Mouse (Mus musculus) 416B (cell line): ENCODE data around the gene Olfr5.
"Not testable (repeated sequence)": the region's sequence is repeated elsewhere in the genome, so short reads cannot be mapped to it uniquely, and the experiment has no call there.

Experiments used
- DNase-seq: peaks from one replicate; pipeline ENCODE4 v3.0.0; 2011; ENCODE audit warnings: low read depth

The Olfr5 gene

DNA sequence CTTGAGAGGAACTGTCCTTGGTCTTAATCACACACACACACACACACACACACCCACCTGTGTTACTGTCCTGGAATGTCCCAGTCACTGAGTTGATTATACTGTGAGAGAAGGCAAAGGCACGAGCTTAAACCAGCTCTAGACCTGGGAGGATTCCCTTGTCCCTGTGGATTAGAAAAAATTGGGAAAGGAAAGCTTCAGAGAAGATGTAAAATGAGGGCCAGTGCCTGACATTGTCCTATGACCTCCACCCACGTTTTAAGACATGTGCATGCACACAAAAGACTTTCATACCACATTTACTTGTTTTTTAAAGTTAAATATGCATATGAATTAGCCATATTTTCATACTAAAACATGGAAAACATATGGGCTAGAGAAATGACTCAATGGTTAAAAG, at the start of gene Olfr5:
Olfr5 (minus strand) TSS at position 101 of the 400 bp plus-strand sequence.
- no peak for DNase-seq

DNA sequence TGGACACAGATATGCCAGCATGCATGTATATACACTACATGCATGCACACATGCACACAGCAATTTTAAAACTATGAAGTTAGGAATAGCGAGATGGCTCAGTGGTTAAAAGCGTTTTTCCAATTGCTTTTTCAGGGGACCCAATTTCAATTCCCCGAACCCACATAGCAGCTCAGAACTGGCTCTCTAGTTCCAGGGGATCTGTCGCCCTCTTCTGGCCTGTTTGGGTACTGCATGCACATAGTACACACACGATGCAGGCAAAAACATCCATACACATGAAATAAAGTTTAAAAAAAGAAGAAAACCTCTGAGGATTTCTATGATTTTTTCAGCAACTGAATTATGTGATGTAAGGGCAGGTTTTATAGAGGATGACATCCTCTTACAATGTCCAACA, 39.4 kb upstream of the Olfr5 start:
- DNase-seq, result peak; percentile 11

DNA sequence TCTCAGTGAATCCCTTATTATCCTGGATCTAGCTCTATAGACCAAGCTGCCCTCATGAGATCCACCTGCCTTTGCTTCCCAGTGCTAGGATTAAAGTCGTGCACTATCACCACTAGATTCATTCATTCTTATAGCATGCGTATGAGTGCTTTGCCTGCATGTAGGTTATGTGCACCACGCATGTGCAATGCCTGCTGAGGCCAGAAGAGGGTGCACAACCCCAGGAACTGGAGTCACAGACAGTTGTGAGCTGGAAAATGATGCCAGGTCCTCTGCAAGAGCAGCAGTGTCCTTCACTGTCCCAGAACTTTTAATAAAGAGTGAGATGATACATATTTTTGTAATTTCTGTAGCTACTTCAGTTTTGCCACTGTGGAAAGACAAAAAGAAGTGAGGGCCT, 38.3 kb upstream of the Olfr5 start:
- peak; percentile 4 for DNase-seq

DNA sequence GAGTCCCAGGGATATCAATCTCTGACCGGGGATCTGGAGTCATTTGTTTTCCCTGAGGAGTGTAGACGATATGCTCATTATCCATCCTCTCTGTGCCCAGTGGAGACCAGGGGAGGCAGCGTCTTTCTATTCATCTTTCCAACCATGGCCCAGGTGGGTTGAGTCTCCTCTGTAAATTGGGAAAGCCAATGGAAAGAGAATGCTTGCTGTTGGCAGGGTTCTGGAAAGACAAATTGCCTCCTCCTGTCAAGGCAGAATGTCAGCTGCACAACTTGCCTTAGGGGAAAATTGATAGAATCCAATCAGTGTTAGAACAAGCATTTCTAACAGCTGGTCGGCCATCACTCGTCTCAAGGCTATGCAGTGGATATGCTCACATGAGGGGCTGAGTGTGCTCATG, 36.1 kb upstream of the Olfr5 start, which contains the start of gene Olfr1349:
Olfr1349 (minus strand) TSS at position 101 of the 400 bp plus-strand sequence.
- no peak for DNase-seq

DNA sequence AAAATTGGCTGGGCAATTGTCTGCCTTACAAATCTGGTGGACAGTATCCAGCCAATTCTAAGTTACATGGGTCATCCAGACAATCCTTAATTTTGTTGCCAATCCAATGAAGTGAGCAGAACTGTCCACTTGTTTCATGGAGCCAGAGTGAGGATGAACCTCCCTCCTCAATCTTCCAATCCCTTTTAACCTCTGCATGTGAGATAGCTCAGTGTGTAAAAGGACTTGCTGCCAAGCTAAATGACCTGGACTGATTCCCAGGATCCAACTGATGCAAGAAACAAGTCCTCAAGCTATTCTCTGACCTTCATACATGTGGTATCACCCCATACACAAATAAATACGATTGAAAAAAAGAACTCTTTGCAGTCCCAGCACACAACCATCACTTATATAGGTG, 34.9 kb upstream of the Olfr5 start:
- no peak for DNase-seq

DNA sequence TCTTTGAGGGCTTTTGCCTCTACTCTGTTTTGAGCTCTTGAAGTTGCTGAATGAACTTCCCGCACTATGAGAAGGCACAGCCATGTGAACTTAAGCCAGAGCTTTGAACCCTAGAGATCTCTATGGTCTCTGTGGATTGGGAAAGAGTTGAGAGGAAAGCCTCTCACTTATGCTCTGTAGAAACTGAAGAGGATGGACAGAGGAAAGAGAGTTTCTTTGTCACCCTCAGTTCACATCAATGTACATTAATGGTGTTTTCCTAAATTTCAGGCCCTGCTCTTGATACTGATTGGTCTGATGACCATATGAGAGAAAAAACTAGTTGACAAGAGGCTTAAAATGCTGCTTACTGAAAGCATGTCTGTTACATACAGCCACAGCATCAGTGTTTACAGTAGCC, 21.9 kb upstream of the Olfr5 start, which contains the start of gene Olfr1348:
Olfr1348 (minus strand) TSS at position 101 of the 400 bp plus-strand sequence.
- DNase-seq, result no peak

DNA sequence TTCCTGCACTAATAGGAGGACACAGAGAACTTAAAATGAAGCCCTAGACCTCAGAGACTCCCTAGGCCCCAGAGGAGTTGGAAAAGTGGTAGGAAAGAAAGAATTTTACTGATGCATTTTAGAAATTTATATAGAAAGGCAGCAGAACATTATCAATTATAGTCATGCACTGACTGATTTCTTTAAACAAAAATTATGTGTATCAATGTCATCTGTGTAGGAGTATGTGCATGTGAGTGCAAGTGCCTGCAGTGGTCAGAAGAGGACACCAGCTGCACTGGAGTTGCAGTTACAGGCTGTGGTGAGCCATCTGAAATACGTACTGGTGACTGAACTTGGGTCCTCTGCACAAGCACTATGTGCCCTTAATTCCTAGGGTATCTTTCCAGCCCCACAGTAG, 12.9 kb upstream of the Olfr5 start, which contains the start of gene Olfr1347:
Olfr1347 (minus strand) TSS at position 101 of the 400 bp plus-strand sequence.
- no peak for DNase-seq

DNA sequence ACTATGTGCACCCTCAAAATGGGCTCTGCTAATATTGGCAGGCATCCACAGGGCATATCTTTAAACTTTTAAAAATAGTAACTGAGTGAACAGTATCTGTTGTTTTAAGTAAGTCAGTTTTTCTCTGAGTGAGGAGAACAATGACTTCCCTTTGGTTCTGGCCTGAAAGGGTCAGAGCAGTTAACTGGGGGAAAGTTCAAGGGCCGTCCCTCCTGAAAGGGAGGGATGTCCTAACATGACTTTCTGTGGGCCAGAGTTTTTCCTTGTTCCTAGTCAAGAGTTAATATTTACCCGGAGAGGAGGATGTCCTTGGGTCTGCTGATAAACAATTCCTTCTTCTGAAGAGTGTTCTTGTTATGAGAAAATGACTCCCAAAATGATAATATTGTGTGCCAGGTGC, 9.1 kb downstream of the Olfr5 start:
- not testable (repeated sequence) for DNase-seq

DNA sequence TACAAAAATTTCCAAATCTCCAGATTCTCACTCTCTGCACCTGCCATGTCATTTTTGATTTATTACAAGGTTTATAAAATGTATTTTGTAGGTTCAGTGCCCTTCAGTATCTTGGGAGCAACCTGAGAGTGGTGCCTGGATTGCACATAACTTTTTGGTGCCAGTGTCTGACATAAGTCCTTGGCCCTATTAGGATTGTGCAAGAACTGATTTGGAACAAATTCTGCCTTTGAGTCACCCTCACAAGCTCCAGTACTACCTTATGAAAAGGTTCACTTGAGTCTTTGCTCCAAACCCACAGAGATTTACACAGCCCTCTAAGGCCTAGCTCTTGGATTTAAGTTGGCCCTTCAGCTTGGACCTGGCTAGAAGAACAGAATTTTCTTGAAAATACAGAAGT, 19.8 kb downstream of the Olfr5 start, which contains the start of gene Olfr1346:
Olfr1346 (plus strand) TSS at position 151 of the 400 bp plus-strand sequence.
- no peak for DNase-seq

DNA sequence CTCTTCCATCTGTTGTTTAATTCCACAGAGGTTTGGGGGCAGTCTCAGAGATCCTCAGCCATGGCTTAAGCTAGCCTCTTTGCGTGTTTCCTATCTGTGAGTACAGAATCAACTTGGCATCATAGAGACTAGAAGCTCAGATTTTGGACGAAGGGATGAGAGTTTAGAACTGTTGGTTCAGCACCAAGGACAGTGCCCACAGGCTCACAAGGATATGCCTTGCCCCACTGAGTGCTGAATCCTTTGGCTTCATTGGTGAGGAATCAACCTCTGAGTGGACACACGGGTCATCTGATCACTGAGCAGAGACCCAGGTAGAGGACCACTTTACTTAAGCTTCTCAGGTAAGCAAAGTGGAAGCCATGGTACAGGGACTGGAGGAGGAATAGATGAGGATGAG, 30.3 kb downstream of the Olfr5 start:
- peak; percentile 19 for DNase-seq

DNA sequence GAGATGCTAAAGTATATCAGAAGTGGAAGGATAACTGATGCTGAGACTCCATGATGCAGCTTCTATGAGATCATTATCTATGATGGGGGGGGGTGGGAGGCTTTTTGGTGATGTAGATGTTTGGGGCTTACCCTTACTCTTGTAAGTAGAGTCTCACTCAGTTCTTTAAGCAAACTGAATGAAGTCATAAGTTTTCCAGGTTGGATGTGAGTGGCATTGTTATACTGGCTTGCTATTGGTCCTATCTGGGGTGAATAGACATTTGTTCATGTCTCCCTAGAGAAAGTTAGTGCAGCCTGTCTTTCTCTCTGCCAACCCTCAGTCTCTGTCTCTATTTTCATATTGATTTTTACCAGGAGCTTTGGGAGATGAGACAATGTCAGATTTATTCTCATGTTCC, 30.9 kb downstream of the Olfr5 start, which contains the start of gene Olfr1336:
Olfr1336 (plus strand) TSS at position 301 of the 400 bp plus-strand sequence.
- DNase-seq, result no peak

DNA sequence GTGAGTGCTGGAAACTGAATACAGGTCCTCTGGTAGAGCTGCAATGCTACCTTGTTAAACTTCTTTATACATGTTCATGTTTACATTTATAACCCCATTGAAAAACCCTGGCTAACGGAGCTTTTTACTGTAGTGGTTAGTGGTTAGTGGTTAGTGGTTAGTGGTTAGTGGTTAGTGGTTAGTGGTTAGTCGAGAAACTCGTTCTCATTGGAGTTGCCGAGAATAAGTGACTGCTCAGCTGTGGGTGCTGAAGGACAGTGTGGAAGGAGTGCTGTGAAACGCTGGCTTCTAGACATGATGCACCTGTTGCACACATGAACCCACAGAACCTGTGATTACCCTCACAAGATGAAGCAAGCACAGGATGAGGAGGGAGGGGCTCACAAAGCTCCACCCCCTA, 39.0 kb downstream of the Olfr5 start:
- peak; percentile 55 for DNase-seq

DNA sequence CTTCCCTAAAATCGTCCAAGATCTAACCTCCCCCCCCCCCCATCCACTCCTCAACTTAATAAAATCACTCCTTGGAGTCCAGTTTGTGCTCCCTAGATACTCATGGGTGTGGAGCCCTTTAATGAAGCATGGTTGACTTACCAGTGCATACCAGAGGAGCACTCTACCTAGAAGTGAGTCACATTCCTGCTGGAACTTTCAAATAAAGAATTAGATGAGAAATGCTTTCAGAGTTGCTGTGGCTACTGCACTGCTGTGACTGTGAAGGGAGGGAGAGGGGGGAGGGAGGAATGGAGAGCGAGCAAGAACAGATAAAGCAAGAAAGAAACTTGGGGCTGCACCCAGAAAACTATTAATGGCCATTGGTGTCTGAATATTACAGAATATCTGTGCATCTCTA, 45.6 kb downstream of the Olfr5 start:
- DNase-seq, result no peak

DNA sequence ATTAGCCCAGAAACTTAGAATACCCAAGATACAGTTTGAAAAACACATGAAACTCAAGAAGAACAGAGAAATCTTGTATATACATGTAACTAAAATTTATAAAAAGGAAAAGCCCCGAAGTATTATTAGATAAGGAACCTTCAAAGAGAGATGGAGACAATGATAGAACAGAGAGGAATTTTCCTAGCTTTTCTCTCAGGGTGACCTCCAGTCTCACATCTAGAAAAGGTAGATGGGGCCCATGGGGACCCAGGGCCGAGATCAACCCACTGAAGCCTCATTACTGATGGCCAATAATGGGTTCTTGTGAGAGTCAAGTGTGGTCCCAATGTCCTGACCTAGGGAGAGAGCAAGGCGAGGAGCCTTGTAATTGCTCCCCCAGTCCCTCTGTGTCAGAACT, 48.4 kb downstream of the Olfr5 start, which contains the start of gene Olfr1344:
Olfr1344 (plus strand) TSS at position 301 of the 400 bp plus-strand sequence.
- no peak for DNase-seq

DNA sequence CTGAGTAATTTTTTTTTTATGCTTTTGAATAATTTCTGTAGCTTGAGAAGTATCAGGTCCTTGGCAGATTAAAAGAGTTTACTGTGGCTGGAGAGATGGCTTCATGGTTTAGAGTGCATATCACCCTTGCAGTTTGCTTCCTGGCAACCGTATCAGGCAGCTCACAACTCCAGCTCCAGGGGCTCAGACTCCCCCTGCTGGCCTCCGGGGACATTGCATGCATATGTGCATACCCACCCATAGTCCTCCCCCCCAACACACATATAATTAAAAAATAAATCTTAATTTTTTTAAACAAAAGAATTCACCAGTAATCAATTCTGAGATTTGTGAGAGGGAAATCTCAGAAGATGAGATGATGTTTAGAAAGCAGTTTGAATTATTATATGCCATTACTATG, 56.4 kb downstream of the Olfr5 start:
- peak; percentile 49 for DNase-seq

DNA sequence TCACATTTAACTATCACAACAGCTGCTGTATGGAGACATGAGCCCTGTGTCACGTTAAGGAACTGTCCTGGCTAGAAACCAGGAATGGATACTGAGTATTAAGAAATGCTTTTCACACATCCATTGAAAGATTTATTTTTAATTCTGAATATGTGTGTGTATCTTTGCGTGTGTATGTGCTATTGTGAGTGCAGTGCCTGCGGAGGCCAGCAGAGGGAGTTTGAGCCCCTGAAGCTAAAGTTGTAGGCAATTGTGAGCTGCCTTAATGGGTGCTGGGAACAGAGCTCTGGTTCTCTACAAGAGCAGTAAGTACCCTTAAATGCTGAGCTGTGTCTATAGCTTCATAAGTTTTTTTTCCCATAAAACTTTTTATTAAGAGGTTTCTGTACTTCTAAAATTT, 57.4 kb downstream of the Olfr5 start:
- DNase-seq, result no peak
